In genomic region chr16:20496671-20497600, GRCm38 (mm10) we compare ENCODE assay signal across 8 mouse cellular contexts. TPM values are rescaled to one million over a fixed set of nuclear protein-coding genes. Genes with fewer than 3 reads are reported as not detected.
DNase-seq lines count a peak whose midpoint lies in the region; ATAC-seq and TF ChIP-seq lines count a peak whose summit lies in the region.

No protein-coding gene starts in this region.

- no peaks in the 10 kb centered on the region for H3K9me3 ChIP-seq in embryonic facial prominence, embryonic 13.5 days
- H3K9me3 ChIP-seq in heart, embryonic 11.5 days (replicated peaks; ENCODE audit: control insufficient read depth, low read length), result no peaks in the 10 kb centered on the region
- no peaks in the 10 kb centered on the region for H3K9me3 ChIP-seq in kidney, embryonic 16.5 days (ENCODE audit: low read length)
- H3K9me3 ChIP-seq in liver, embryonic 13.5 days (replicated peaks), result no peaks in the 10 kb centered on the region

- peaks cover 11% of the 10 kb centered on the region for H3K79me3 ChIP-seq in C2C12 (ENCODE audit: low read depth)

- H3ac ChIP-seq in C2C12 (ENCODE audit: control insufficient read depth, insufficient read length, low read depth), result peak overlapping the region; percentile 48

- 0 out of 2 replicates have a peak overlapping the region, but pooled peaks have one; percentile 4 for H3K27ac ChIP-seq in embryonic facial prominence, embryonic 13.5 days
- H3K27ac ChIP-seq in heart, embryonic 11.5 days (ENCODE audit: low read depth, low read length), result no peak overlapping the region
- no peak overlapping the region for H3K27ac ChIP-seq in kidney, embryonic 16.5 days (ENCODE audit: low read length)
- no peak overlapping the region for H3K27ac ChIP-seq in liver, embryonic 13.5 days

- WGBS in embryonic facial prominence, embryonic 13.5 days, result 18% methylated on average over 25 of the region's 25 CpGs
- 18% methylated on average over 25 of the region's 25 CpGs for WGBS in heart, embryonic 11.5 days (ENCODE audit: insufficient replicate concordance)
- 14% methylated on average over 25 of the region's 25 CpGs for WGBS in kidney, embryonic 16.5 days
- 22% methylated on average over 25 of the region's 25 CpGs for WGBS in liver, embryonic 13.5 days (ENCODE audit: insufficient replicate concordance)

- H3K4me2 ChIP-seq in embryonic facial prominence, embryonic 13.5 days, result peak overlapping the region; percentile 65
- peak overlapping the region; percentile 89 for H3K4me2 ChIP-seq in heart, embryonic 11.5 days
- H3K4me2 ChIP-seq in kidney, embryonic 16.5 days (replicated peaks; ENCODE audit: low read depth, low read length), result peak overlapping the region; percentile 85
- peak overlapping the region; percentile 74 for H3K4me2 ChIP-seq in liver, embryonic 13.5 days

- no peaks in the 10 kb centered on the region for H3K27me3 ChIP-seq in C2C12 (ENCODE audit: control insufficient read depth, insufficient read depth, insufficient read length)
- H3K27me3 ChIP-seq in embryonic facial prominence, embryonic 13.5 days, result no peaks in the 10 kb centered on the region
- H3K27me3 ChIP-seq in heart, embryonic 11.5 days (ENCODE audit: control insufficient read depth, insufficient read depth, low read length), result no peaks in the 10 kb centered on the region
- no peaks in the 10 kb centered on the region for H3K27me3 ChIP-seq in kidney, embryonic 16.5 days (ENCODE audit: insufficient read depth, low read length)
- H3K27me3 ChIP-seq in liver, embryonic 13.5 days, result no peaks in the 10 kb centered on the region

- H3K9ac ChIP-seq in embryonic facial prominence, embryonic 13.5 days, result peak overlapping the region; percentile 53; the same call in 1 of the 2 replicates
- H3K9ac ChIP-seq in heart, embryonic 11.5 days (ENCODE audit: low read depth, low read length), result peak overlapping the region; percentile 62
- H3K9ac ChIP-seq in kidney, embryonic 16.5 days (replicated peaks; ENCODE audit: low read length), result peak overlapping the region; percentile 56
- peak overlapping the region; percentile 57 for H3K9ac ChIP-seq in liver, embryonic 13.5 days

- H3K79me2 ChIP-seq in C2C12 (ENCODE audit: control insufficient read depth, insufficient read depth), result peaks cover 25% of the 10 kb centered on the region

- peaks cover 21% of the 10 kb centered on the region for H3K36me3 ChIP-seq in C2C12 (ENCODE audit: control insufficient read depth, insufficient read depth)
- peaks cover 14% of the 10 kb centered on the region for H3K36me3 ChIP-seq in embryonic facial prominence, embryonic 13.5 days
- peaks cover 10% of the 10 kb centered on the region for H3K36me3 ChIP-seq in heart, embryonic 11.5 days (ENCODE audit: control insufficient read depth, insufficient read depth, low read length)
- H3K36me3 ChIP-seq in kidney, embryonic 16.5 days (ENCODE audit: insufficient read depth, low read length), result peaks cover 10% of the 10 kb centered on the region
- H3K36me3 ChIP-seq in liver, embryonic 13.5 days, result peaks cover 17% of the 10 kb centered on the region

- peaks cover 15% of the 10 kb centered on the region for H3K4me1 ChIP-seq in embryonic facial prominence, embryonic 13.5 days
- H3K4me1 ChIP-seq in heart, embryonic 11.5 days (ENCODE audit: control insufficient read depth, insufficient read depth, low read length), result no peaks in the 10 kb centered on the region
- peaks cover 13% of the 10 kb centered on the region for H3K4me1 ChIP-seq in kidney, embryonic 16.5 days (ENCODE audit: insufficient read depth, low read length)
- peaks cover 27% of the 10 kb centered on the region for H3K4me1 ChIP-seq in liver, embryonic 13.5 days (replicated peaks)

- H3K4me3 ChIP-seq in C2C12 (ENCODE audit: insufficient read depth, poor library complexity, severe bottlenecking), result peak overlapping the region; percentile 16
- peak overlapping the region; percentile 35 for H3K4me3 ChIP-seq in embryonic facial prominence, embryonic 13.5 days
- H3K4me3 ChIP-seq in heart, embryonic 11.5 days (ENCODE audit: low read depth, low read length), result peak overlapping the region; percentile 45
- H3K4me3 ChIP-seq in kidney, embryonic 16.5 days (ENCODE audit: low read length), result peak overlapping the region; percentile 48
- peak overlapping the region; percentile 48 for H3K4me3 ChIP-seq in liver, embryonic 13.5 days (replicated peaks)

- ATAC-seq in embryonic facial prominence, embryonic 13.5 days (ENCODE audit: insufficient number of reproducible peaks, insufficient read depth, low FRiP score, low TSS enrichment, low read depth), result peak; percentile 22; the same call in 1 of the 2 replicates
- no peak for ATAC-seq in heart, embryonic 11.5 days (replicated peaks; ENCODE audit: insufficient number of reproducible peaks, low FRiP score, low TSS enrichment)
- peak; percentile 37; the same call in 1 of the 2 replicates for ATAC-seq in kidney, embryonic 16.5 days (ENCODE audit: low FRiP score, low TSS enrichment)
- ATAC-seq in liver, embryonic 13.5 days (ENCODE audit: low read depth), result no peak; the same call in 1 of the 2 replicates

- TF ChIP-seq CTCF in C2C12 (IDR thresholded peaks at IDR 0.05; ENCODE audit: control insufficient read depth, insufficient read depth, insufficient read length), result peak; percentile 47

- DNase-seq in adipocyte (ENCODE audit: low spot score), result peak; percentile 93
- DNase-seq in liver, embryonic 13.5 days, result peak; percentile 48
- DNase-seq in naive thymus-derived CD4-positive, alpha-beta T cell, adult 2 months (ENCODE audit: low read depth), result peak; percentile 89
- DNase-seq in thymus, postnatal 10 days (ENCODE audit: low spot score in 2 of 2), result peak; percentile 54 to 70

TF ChIP-seq in C2C12, 6 proteins besides CTCF, POLR2A, EP300 and RAD21:
- TF ChIP-seq CEBPB (IDR thresholded peaks at IDR 0.05; ENCODE audit: low read depth), result peak; percentile 38
- TF ChIP-seq MYOG (IDR thresholded peaks at IDR 0.05; ENCODE audit: control insufficient read depth, extremely low read depth, insufficient read length), result no peak
TF ChIP-seq in C2C12: peak in this region for 1.

RNA-seq across cellular contexts. Expression of gene Eif2b5, which starts 1.7 kb away (rescaled TPM):
- polyA plus RNA-seq in C2C12 (2012; fragmentation: generic; extraction: Trizol), result 108 TPM
- 96.6 and 114 TPM in 2 replicates for polyA plus RNA-seq in embryonic facial prominence, embryonic 13.5 days (2015; fragmentation: Nextera tagmentation; extraction: Ambion mirVana)
- 83.3 and 96.1 TPM in 2 replicates for polyA plus RNA-seq in heart, embryonic 11.5 days (2014; fragmentation: Nextera tagmentation; extraction: Ambion mirVana)
- 119 and 121 TPM in 2 replicates for polyA plus RNA-seq in kidney, embryonic 16.5 days (2015; fragmentation: Nextera tagmentation; extraction: Ambion mirVana)
- polyA plus RNA-seq in liver, embryonic 13.5 days (2015; fragmentation: Nextera tagmentation; extraction: Ambion mirVana), result 71.1 and 75.5 TPM in 2 replicates

RNA-seq across cellular contexts. Expression of gene Dvl3, which starts 19.8 kb away (rescaled TPM):
- polyA plus RNA-seq in C2C12 (2012; fragmentation: generic; extraction: Trizol), result 15.8 TPM
- 26.7 and 27.1 TPM in 2 replicates for polyA plus RNA-seq in embryonic facial prominence, embryonic 13.5 days (2015; fragmentation: Nextera tagmentation; extraction: Ambion mirVana)
- polyA plus RNA-seq in heart, embryonic 11.5 days (2014; fragmentation: Nextera tagmentation; extraction: Ambion mirVana), result 32.2 and 34.8 TPM in 2 replicates
- polyA plus RNA-seq in kidney, embryonic 16.5 days (2015; fragmentation: Nextera tagmentation; extraction: Ambion mirVana), result 20.6 and 31.7 TPM in 2 replicates
- 3.7 and 4.8 TPM in 2 replicates for polyA plus RNA-seq in liver, embryonic 13.5 days (2015; fragmentation: Nextera tagmentation; extraction: Ambion mirVana)

RNA-seq across cellular contexts. Expression of gene Ap2m1, which starts 38.3 kb away (rescaled TPM):
- 556 TPM for polyA plus RNA-seq in C2C12 (2012; fragmentation: generic; extraction: Trizol)
- 610 and 646 TPM in 2 replicates for polyA plus RNA-seq in embryonic facial prominence, embryonic 13.5 days (2015; fragmentation: Nextera tagmentation; extraction: Ambion mirVana)
- polyA plus RNA-seq in heart, embryonic 11.5 days (2014; fragmentation: Nextera tagmentation; extraction: Ambion mirVana), result 490 and 502 TPM in 2 replicates
- polyA plus RNA-seq in kidney, embryonic 16.5 days (2015; fragmentation: Nextera tagmentation; extraction: Ambion mirVana), result 691 and 699 TPM in 2 replicates
- polyA plus RNA-seq in liver, embryonic 13.5 days (2015; fragmentation: Nextera tagmentation; extraction: Ambion mirVana), result 413 and 466 TPM in 2 replicates

RNA-seq across cellular contexts. Expression of gene Abcf3, which starts 51.4 kb away (rescaled TPM):
- polyA plus RNA-seq in C2C12 (2012; fragmentation: generic; extraction: Trizol), result 37.1 TPM
- 65.0 and 77.4 TPM in 2 replicates for polyA plus RNA-seq in embryonic facial prominence, embryonic 13.5 days (2015; fragmentation: Nextera tagmentation; extraction: Ambion mirVana)
- 41.4 and 44.9 TPM in 2 replicates for polyA plus RNA-seq in heart, embryonic 11.5 days (2014; fragmentation: Nextera tagmentation; extraction: Ambion mirVana)
- 64.8 and 75.2 TPM in 2 replicates for polyA plus RNA-seq in kidney, embryonic 16.5 days (2015; fragmentation: Nextera tagmentation; extraction: Ambion mirVana)
- polyA plus RNA-seq in liver, embryonic 13.5 days (2015; fragmentation: Nextera tagmentation; extraction: Ambion mirVana), result 27.0 and 27.9 TPM in 2 replicates

Comparison
In these comparisons a context has a peak if more than half of its experiments do, and no peak if none do; other contexts are left out.
1. ATAC-seq: peak in embryonic facial prominence, embryonic 13.5 days (single experiment) and kidney, embryonic 16.5 days (single experiment); none in heart, embryonic 11.5 days (single experiment) and liver, embryonic 13.5 days (single experiment).
2. Peak in every context shown above with its lines, with median percentiles within 50 percentile points of each other: H3K4me3 ChIP-seq, DNase-seq, H3K4me2 ChIP-seq and H3K9ac ChIP-seq.